Mouse (Mus musculus): ENCODE data around the gene Rap1gap.
A peak's percentile ranks its signal among the peaks of the same experiment; 100 is the strongest.

The Rap1gap gene

DNA sequence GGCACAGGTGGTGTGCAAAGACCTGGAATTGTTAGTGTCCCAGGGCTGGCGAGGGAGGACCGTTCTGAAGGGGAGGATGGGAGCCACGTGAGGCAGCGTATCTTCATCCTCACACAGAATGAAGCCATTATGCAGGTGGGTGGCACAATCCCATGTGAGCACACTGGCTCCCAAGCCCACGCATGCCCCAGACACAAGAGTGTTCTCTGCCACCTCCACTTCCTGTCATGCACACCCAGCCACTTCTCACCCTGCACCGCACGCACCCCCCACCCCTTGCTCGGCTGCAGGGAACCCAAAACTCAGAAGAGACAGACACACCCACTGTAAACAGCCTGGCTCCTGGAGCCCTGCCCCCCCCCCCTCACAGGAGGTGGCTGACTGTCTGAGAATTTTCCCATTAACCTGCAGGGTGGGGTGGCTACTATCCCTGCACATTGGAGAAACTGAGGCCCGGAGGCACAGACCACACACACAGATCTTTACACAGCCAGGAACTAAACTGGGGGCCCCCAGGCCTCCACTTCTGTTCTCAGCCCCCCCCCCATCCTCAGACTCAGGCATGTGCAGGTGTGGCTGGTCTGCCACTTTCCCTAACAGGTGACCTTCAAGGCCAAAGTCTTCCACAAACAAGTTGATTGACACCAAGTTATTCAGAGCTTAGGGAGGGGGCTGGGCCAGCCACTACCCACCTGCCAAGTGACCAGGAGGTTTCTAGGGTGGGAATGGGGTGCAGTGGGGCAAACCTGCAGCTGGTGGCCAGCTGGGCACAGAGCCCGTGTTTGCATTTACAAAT lies 27.8 kb downstream of the Rap1gap start:
- DNase-seq (ENCODE audit: low spot score), result no peak

DNA sequence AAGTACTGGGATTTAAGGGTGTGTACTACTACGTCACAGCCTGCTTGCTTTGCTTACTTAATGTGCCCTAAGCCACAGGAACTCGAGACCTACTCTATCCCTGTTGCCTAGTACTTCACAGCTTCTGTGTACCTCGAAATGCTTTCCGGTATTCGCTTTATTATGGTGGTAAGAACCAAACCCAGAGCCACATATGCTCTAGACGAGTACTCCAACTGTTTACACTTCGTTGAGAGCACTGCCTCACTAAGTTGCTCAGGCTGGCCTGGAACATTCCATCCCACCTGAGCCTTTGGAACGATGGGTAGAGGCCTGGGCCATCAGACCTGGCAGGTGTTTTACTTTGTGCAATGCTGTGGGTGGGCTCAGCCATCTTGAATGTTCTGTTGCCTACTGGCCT lies 30.8 kb downstream of the Rap1gap start:
- DNase-seq (ENCODE audit: low spot score), result no peak

DNA sequence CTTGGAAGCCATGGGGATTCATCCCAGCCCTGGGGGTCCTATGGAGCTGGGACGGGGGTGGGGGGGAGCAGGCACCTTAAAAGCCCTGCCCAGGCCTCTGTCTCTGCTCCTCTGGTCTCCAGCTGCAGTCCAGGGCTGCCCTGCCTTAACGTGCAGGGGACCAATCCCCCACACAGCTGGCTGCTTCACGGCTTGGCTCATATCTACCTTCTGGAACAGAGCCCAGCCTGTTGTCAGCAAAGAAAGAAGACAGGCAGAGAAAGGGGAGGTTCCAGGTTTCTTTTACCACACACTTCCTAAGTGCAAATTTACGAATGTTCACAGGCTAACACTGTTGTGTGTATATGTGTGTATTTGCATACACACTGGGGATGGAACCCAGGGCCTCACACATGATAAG lies 31.4 kb downstream of the Rap1gap start:
- DNase-seq (ENCODE audit: low spot score), result no peak

- DNase-seq (ENCODE audit: low spot score), result no peak
Observed at GRCm38 (mm10) chr4:137697156-137697885, 32.8 kb downstream of the Rap1gap start.

- no peak for DNase-seq (ENCODE audit: low spot score)
Observed at GRCm38 (mm10) chr4:137698076-137698985, 33.8 kb downstream of the Rap1gap start.

DNA sequence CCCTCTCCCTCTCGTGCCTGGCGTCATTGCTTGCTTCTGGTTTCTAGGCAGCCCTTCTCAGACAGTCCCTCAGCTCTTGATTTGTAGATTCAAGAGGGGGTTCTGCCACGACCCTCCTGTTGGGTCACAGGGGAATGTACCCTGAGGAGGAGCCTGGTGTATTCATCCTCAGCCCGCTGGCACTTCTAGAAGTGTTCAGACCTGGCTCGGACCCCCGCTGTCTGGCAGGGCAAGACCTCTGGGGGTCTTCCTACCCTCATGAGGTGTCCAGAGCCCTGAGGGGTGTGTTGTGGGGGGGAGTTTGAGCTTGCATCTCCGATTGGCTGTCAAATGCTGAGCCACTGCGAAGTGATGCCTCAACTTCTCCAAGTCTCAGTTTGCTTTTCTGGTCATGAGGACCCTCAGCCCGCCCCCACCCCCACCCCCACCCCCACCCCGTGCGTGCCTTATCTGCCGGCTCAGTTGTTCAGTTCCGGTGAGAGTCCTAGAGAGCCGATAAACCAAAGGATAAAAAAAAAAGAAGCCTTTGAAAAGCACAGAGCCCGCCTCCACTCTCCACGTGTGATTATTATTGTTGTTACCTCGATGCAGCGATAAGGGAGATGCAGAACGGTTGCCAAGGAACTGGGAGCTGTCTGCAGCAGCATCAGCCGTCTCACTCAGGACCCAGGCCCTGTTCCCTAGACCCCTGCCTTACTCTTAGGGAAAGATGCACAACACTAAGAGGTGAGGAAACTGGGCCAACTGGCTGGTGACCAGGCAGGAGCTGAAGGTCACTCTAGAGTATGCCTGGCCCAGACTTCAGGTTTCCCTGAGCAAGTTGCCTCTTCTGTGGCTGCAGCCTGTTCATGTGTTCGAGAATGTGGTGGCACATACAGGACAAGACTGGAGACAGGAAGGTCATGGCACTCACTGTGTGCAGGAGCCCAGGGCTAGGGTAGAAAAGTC lies 35.0 kb downstream of the Rap1gap start:
- DNase-seq (ENCODE audit: low spot score), result no peak

GRCm38 (mm10) chr4:137700960-137701359 lies 36.4 kb downstream of the Rap1gap start:
- no peak for DNase-seq (ENCODE audit: low spot score)

GRCm38 (mm10) chr4:137703077-137703476 lies 38.6 kb downstream of the Rap1gap start:
- no peak for DNase-seq (ENCODE audit: low spot score)

GRCm38 (mm10) chr4:137704561-137704960 lies 40.0 kb downstream of the Rap1gap start:
- no peak for DNase-seq (ENCODE audit: low spot score)

DNA sequence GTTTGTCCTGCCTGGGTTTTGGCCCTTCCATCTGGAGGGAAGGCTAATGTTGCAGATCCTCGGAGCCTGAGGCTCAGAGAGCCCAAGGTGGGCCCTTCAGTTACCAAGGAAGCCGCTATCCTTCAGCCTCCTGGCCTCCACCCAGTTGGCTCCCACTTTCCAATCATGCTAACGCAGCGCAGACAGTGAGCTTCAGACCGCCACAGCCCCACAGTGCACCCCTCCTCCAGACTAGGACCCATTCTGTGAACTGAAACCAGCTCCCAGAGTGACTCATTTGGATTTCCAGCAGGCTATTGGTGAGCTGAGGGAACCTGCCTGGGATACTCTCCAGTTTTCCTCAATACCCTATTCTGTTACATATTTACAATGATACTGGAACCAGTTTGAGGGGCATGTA lies 40.9 kb downstream of the Rap1gap start:
- no peak for DNase-seq (ENCODE audit: low spot score)

DNA sequence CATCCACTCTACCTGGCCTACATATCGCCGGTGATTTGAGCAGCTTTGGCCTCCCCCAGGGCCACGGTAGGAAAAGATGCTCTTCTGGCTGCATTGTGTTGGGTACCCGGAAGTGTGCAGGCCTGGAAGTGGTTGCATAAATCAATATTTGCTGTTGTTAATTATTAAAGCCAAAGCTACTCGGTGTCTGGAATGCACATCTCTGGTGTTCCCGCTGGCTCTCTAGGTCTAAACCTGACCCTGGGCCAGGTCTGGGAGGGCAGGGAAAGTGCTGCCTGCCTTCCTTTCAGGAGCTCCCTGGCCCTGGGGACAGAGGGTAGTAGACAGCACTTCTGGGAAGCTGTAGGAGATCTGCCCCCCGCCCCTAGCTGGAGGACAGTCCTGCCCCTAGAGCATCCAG lies 42.0 kb downstream of the Rap1gap start:
- no peak for DNase-seq (ENCODE audit: low spot score)

DNA sequence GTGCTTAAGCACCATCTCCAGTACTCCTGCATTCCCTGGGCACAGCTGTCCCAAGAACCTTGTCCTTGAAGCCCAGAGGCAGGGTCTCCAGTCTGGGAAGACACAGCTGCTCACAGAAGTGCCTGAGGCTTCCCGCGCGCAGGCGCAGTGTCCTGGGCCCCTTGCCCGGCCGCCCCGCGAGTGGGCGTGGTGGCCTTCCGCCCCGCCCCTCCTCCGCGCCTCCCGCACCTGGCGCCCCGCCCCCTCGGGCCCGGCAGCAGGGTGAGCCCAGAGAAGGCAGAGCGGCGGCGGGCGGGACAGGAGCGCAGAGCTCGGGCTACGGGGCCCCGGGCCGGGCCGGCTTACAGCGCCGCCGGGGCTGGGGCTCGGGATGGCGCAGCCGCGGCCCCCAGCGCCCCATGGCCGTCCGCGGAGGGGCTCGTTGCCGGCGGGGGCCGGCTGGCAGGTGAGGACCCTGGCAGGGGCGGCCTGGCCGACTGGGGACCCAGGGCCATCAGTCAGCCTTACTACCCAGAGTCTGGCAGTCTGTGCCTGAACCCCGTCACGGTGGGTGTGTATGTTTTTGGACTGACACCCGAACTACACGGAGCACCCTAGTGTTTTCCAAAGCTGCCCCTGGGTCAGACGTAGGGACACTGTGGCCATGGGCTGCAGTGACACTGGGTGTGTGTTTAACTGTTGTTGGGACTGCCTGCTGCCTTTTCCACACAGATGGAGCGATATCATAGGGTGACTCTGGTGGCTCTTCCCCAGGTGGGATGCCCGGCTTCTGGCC lies 42.9 kb downstream of the Rap1gap start:
- peak; percentile 97 for DNase-seq (ENCODE audit: low spot score)

DNA sequence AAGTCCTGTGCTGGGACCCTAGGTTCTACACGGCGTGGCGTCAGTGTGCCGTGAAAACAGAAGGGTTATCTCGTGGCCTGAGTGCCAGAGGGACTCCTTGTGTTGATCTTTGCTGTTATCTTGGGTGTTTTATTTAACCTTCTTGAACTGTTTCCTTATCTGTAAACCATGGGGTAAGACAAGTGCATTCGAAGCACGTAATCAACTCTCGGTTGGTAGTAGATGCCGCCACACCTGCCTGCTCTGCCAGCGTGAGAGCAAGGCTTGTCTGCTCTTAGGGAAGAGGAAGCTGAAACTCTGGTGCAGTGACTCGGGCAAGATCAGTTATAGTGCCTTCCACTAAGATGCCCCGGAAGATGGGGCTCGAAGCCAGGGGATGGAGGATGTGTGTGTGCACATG lies 48.4 kb downstream of the Rap1gap start:
- no peak for DNase-seq (ENCODE audit: low spot score)

DNA sequence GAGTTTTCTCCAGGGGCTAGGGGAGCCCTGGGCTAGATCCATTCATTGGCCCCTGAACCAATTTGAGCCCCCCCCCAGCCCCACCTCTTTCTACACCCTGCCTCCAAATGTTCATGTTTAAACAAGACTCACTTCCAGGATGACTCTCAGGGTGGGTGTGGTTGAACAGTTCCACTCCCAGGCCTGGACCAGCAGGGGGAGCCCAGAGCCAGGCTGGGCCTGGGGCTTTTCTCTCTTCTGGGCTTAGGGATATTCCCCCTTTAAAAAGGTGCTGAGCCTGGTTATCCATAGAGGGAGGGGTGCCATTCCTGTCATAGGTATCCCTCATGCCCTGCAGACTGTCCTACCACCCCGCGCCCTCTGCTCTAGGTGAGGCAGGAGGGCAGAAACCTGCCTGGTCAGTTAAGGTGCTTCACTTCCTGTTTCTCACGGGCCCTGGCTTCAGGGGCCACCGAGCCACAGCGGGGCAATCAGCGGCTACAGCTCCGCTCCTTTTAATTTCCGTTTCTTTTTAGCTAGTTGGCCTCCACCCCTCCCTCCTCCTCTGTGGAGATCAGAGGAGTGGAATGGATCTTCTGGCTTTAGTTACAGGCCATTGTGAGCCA lies 49.6 kb downstream of the Rap1gap start:
- DNase-seq (ENCODE audit: low spot score), result no peak

DNA sequence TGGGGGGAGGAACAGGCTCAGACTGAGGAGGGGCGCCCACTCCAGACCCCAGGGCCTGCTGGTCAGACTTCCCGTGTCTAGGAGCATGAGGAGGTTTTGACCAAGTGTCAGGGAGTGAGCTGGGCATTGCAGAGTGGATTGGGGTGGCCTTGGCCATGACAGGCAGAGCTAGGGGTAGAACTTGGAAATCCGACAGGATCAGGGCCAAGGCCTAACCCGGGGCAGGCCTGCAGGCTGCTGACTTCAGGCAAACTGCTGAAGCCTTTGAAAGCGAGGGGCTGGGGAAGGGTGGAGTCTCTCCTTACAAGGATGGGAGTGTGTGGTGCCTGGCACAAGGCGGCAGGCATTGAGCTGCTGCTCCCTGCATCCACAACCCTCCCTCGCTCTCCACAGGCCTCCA lies 52.5 kb downstream of the Rap1gap start:
- DNase-seq (ENCODE audit: low spot score), result no peak

DNA sequence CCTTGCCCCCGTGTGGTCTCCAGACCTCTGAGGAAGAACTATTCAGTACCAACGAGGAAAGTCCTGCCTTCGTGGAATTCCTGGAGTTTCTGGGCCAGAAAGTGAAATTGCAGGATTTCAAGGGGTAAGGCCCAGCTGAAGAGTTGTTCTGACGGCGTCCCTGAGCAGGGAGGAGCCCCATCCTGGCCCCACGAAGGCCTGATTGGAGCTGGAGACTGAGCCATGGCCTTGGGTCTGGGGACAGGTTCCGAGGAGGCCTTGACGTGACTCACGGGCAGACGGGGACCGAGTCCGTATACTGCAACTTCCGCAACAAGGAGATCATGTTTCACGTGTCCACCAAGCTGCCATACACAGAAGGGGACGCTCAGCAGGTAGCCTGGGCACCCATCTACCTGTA lies 53.1 kb downstream of the Rap1gap start:
- no peak for DNase-seq (ENCODE audit: low spot score)

DNA sequence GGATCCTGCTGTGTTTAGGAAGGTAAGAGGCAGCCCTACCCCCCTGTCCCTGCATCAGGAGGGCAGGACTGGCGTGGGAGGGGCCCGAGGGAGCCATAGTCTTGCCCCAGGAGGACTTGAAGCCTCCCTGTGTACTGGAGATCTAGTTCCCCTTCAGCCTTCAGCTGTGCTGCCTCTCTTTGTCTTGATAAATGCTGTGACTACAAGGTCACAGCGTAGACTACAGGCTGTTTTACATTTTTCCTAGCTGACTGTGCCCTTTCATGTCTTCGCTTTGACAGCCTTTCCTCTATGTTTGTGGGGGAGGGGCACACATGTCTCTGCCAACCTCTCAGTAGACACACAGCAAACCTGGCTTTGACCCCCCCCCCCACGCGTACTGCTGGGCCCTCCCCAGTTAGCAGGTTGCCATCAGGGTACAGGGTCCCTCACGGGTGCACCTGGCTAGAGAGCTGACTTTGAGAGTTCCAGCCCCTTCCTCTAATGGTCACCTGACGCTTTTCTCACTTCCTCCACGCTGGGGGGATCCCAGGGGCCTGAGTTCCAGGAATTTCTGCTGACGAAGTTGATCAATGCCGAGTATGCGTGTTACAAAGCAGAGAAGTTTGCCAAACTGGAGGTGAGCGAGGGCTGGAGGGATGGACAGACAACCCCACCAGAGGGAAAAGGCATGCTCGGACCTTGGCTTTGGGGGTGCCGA lies 55.0 kb downstream of the Rap1gap start:
- no peak for DNase-seq (ENCODE audit: low spot score)

DNA sequence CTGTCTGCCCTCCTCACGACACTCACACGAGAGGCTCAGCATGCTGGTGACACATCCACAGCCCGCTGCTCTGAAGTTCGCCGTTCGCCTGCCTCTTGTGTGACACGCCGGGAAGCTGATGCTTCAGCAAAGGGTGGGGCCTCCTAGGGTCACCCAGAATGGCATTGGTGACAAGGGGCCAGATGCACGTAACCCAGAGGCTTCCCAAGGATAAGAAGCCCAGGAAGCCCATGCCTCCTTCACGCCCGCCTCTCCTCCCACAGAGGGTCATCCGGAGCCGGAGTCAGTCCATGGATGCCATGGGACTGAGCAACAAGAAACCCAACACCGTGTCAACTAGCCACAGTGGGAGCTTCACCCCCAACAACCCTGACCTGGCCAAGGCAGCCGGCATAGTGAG lies 57.0 kb downstream of the Rap1gap start:
- DNase-seq (ENCODE audit: low spot score), result no peak

- no peak for DNase-seq (ENCODE audit: low spot score)
Observed at GRCm38 (mm10) chr4:137722230-137722629, 57.7 kb downstream of the Rap1gap start.

All from testis, postnatal 10 days (tissue).